Mouse (Mus musculus) hematopoietic multipotent progenitor cell, adult 10-12 weeks (in vitro differentiated cells): ENCODE data around the gene Olfr213. TPM values are rescaled to one million over a fixed set of nuclear protein-coding genes. Genes with fewer than 3 reads are reported as not detected.

Experiments
- polyA plus RNA-seq: library from polyadenylated mRNA; stranded (reverse); fragments of >175 nt; gene quantifications from 2 replicates; pipeline ENCODE4 v1.2.3, GENCODE M21; 2012; ENCODE audit warnings: low replicate concordance

Gene Olfr213
- polyA plus RNA-seq: not detected in 2 replicates

GRCm38 (mm10) chr6:116538156-116538555, at the start of gene Olfr213:
Gene Olfr213, plus strand, starts transcription at chr6:116538456.

GRCm38 (mm10) chr6:116488791-116489190, 49.5 kb upstream of the Olfr213 start, which contains the start of gene Olfr211:
Gene Olfr211, plus strand, starts transcription at chr6:116489091.

DNA sequence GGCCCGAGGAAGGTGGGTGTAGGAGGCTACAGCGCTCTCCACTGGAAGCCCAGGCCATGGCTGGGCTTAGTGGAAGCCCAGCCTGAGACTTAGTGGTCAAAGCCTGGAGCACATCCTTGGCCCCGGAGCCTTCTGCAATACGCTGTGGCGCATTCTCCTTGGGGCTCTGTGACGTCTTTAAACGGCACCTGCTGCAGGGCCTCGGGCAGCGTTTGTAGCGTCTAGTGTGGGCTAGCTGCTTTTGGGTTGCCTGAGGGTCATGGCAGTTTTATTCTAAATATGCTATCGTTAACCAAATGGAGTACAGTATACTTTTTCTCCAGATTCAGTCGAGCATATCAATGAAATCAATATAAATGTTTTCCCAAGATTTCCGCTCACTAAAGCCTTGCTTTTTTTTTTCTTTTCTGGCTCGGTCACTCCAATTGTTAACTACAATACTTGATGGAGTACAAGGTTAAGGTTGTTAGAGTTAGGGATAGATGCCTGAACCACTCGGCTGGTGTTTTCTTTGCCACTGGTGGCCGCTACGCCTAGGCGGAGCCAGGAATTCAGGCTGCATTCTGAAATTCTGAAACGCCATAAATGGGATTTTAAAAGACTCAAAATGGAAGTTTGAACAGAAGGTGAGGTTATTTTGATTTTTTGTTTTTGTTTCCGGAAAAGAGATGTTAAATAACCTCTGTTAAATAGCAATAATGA, 31.8 kb upstream of the Olfr213 start, which contains the start of gene Olfr212:
TSS of gene Olfr212 (plus strand) at position 215 of the 702 bp plus-strand sequence.

DNA sequence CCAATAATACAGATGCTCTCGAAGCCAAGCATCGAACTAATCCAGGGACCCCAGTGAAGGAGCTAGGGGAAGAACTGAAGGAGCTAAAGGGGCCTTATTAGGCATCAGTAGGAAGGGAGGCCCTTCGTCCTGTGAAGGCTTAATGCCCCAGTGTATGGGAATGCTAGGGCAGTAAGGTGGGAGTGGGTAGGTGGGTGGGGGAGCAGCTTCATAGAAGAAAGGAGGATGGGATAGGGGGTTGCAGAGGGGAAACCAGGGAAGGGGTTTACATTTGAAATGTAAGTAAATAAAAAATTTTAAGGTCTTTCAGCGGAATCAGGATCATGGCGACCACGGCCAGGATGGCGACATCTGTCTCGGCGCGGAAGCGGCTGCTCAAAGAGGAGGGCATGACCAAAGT, 12.6 kb downstream of the Olfr213 start, which contains the start of gene Gm5580:
TSS of gene Gm5580 (plus strand) at position 301 of the 400 bp plus-strand sequence.

GRCm38 (mm10) chr6:116553935-116554334, 15.7 kb downstream of the Olfr213 start, which contains the start of gene Olfr214:
Gene Olfr214, plus strand, starts transcription at chr6:116554235.

DNA sequence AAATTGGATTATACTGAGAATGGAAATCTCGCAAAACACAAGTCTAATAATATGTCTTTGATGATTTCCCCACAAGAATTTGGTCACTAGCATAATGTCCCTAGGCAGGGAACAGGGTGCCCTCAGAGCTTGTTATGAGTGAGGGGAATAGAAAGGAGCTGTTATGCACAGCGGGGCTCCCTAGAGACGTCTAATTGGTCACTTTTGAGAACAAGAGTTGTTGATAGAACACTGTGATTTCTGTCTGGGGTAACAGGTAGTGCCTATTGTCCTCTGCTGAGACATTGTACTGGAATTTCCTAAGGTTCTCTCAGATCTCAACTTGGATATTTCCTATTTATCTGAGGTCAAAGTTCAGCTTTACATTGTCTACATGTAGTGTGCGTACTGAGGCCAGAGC, 45.8 kb downstream of the Olfr213 start, which contains the start of gene Olfr215:
TSS of gene Olfr215 (minus strand) at position 101 of the 400 bp plus-strand sequence.

Other genes with a start within 250 kb of the Olfr213 start
- gene March8, start 200.4 kb upstream of the Olfr213 start, polyA plus RNA-seq: 4.2 and 8.9 TPM in 2 replicates
- 3.0 and 9.7 TPM in 2 replicates for gene Alox5, start 77.3 kb upstream of the Olfr213 start, polyA plus RNA-seq
- not detected in 2 replicates for gene Olfr211, start 49.4 kb upstream of the Olfr213 start, polyA plus RNA-seq
- not detected in 2 replicates for gene Olfr212, start 31.9 kb upstream of the Olfr213 start, polyA plus RNA-seq
- gene Gm5580, start 12.7 kb downstream of the Olfr213 start, polyA plus RNA-seq: 0.11 TPM in 1 of 2 replicates, not detected in the other
- not detected in 2 replicates for gene Olfr214, start 15.8 kb downstream of the Olfr213 start, polyA plus RNA-seq
- not detected in 2 replicates for gene Olfr215, start 45.7 kb downstream of the Olfr213 start, polyA plus RNA-seq
- gene Zfp422, start 90.5 kb downstream of the Olfr213 start, polyA plus RNA-seq: 2.6 and 5.5 TPM in 2 replicates
- 0.30 TPM in 1 of 2 replicates, not detected in the other for gene Depp1, start 112.2 kb downstream of the Olfr213 start, polyA plus RNA-seq
- 31.4 and 34.0 TPM in 2 replicates for gene Rassf4, start 135.5 kb downstream of the Olfr213 start, polyA plus RNA-seq
- 0.01 and 0.02 TPM in 2 replicates for gene Tmem72, start 178.5 kb downstream of the Olfr213 start, polyA plus RNA-seq